Mouse (Mus musculus) embryo, embryonic 10.5 days (tissue): ENCODE results near the gene Atxn1.

Experiments used
- DNase-seq: peaks from one replicate; pipeline ENCODE4 v3.0.0-alpha.2; 2015; ENCODE audit warnings: low spot score

Atxn1 gene

GRCm38 (mm10) chr13:45963497-45964330 is 1.1 kb downstream of the Atxn1 start:
- DNase-seq = peak; percentile 73

- DNase-seq = peak; percentile 10
These were observed 2.0 kb downstream of the Atxn1 start for GRCm38 (mm10) chr13:45962776-45963175.

GRCm38 (mm10) chr13:45961871-45962630 is 2.8 kb downstream of the Atxn1 start:
- DNase-seq = peak; percentile 73

GRCm38 (mm10) chr13:45960311-45960965 is 4.4 kb downstream of the Atxn1 start:
- DNase-seq = no peak

- no peak for DNase-seq
These were observed 6.5 kb downstream of the Atxn1 start for GRCm38 (mm10) chr13:45958306-45958705.

GRCm38 (mm10) chr13:45957629-45958028 is 7.2 kb downstream of the Atxn1 start:
- DNase-seq = no peak

GRCm38 (mm10) chr13:45956287-45956686 is 8.5 kb downstream of the Atxn1 start:
- DNase-seq = no peak

- no peak for DNase-seq
These were observed 9.3 kb downstream of the Atxn1 start for GRCm38 (mm10) chr13:45955370-45956055.

- no peak for DNase-seq
These were observed 11.7 kb downstream of the Atxn1 start for GRCm38 (mm10) chr13:45953098-45953497.

GRCm38 (mm10) chr13:45951071-45951645 is 13.7 kb downstream of the Atxn1 start:
- no peak for DNase-seq

GRCm38 (mm10) chr13:45950355-45950861 is 14.4 kb downstream of the Atxn1 start:
- no peak for DNase-seq

GRCm38 (mm10) chr13:45946136-45946535 is 18.7 kb downstream of the Atxn1 start:
- DNase-seq = no peak

GRCm38 (mm10) chr13:45942337-45942736 is 22.5 kb downstream of the Atxn1 start:
- DNase-seq = no peak

- DNase-seq = no peak
These were observed 24.1 kb downstream of the Atxn1 start for GRCm38 (mm10) chr13:45940714-45941113.

- DNase-seq = no peak
These were observed 25.2 kb downstream of the Atxn1 start for GRCm38 (mm10) chr13:45939561-45939960.

- DNase-seq = no peak
These were observed 26.7 kb downstream of the Atxn1 start for GRCm38 (mm10) chr13:45938083-45938482.

GRCm38 (mm10) chr13:45936765-45937164 is 28.0 kb downstream of the Atxn1 start:
- DNase-seq = no peak

- no peak for DNase-seq
These were observed 29.0 kb downstream of the Atxn1 start for GRCm38 (mm10) chr13:45935798-45936197.

GRCm38 (mm10) chr13:45934841-45935240 is 30.0 kb downstream of the Atxn1 start:
- DNase-seq = no peak

GRCm38 (mm10) chr13:45934085-45934484 is 30.7 kb downstream of the Atxn1 start:
- no peak for DNase-seq

- no peak for DNase-seq
These were observed 32.3 kb downstream of the Atxn1 start for GRCm38 (mm10) chr13:45932491-45932921.
